Mouse (Mus musculus) left cerebral cortex, adult 2 months (tissue): ENCODE measurements around the gene Gm26992. TPM values are rescaled to one million over a fixed set of nuclear protein-coding genes. Genes with fewer than 3 reads are reported as not detected.

Source experiments
- DNase-seq, 2 experiments: peaks; one replicate each; pipeline ENCODE4 v3.0.0; 2021 to 2022; ENCODE audit warnings: low spot score in 2 of 2, mixed read lengths in 1 of 2; ENCODE audit errors: extremely low spot score in 1 of 2
- H3K27ac ChIP-seq: fragments of 200-600 bp; 2 replicates; pipeline ENCODE4 v1.8.1; 2022
- H3K4me3 ChIP-seq: fragments of 200-600 bp; 2 replicates; pipeline ENCODE4 v1.8.1; 2022
- CTCF ChIP-seq: fragments of 200-600 bp; IDR thresholded peaks from 2 replicates; pipeline ENCODE4 v1.8.1; 2022; ENCODE audit warnings: antibody characterized with exemption, mild to moderate bottlenecking, moderate library complexity
- intact Hi-C: fragments of 180-260 bp; cut with DNase I; formaldehyde crosslinking; loops from one replicate; pipeline ENCODE4 v1.15.1; 2025
- total RNA-seq, 2 experiments: library from RNA; stranded (reverse); gene quantifications; 2 replicates each; pipeline ENCODE4 v1.2.3; 2021

The Gm26992 gene
- total RNA-seq, 2 experiments from 2014 or later: not detected

DNA sequence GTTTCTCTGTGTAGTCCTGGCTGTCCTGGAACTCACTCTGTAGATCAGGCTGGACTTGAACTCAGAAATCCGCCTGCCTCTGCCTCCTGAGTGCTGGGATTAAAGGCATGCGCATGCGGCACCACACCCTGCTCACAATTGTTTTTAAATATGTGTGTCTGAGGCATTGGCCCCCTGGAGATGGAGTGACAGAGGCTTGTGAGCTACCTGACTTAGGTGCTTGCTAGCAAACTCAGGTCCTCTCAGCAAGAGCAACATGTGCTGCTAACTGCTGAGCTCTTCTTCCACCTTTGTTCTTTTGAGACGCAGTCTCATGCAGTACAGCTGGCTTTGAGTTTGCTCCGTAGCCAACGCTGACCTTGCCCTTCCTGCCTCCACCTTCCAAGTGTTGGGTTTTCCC, 31.0 kb downstream of the Gm26992 start:
- no peak overlapping the region for H3K4me3 ChIP-seq
- no peak for DNase-seq
- TF ChIP-seq CTCF: no peak
- intact Hi-C loops: no loop called here
- no peak overlapping the region for H3K27ac ChIP-seq

- TF ChIP-seq CTCF: peak; percentile 40
- intact Hi-C loops: no loop called here
- DNase-seq: no peak
- H3K27ac ChIP-seq: no peak overlapping the region
- no peak overlapping the region for H3K4me3 ChIP-seq
Observed at GRCm38 (mm10) chrX:103460056-103460455, 38.2 kb downstream of the Gm26992 start.

DNA sequence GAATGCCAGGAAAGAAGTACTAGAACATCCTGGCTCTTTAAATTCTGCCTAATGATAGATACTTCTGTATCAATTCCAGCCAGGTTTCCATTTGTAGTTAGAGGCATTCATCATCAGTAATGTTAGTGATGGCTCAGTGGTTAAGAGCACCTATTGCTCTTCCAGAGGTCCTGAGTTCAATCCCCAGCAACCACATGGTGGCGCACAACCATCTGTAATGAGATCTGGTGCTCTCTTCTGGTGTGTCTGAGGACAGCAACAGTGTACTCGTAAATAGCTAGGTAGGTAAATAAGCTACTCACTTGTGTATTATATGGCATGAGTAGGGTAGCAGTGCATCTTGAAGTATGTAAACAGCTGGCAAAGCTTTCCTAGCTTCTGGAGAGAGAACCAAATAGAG, 47.2 kb downstream of the Gm26992 start:
- intact Hi-C loops: no loop called here
- no peak overlapping the region for H3K27ac ChIP-seq
- peak; percentile 11; the same call in 1 of the 2 replicates for TF ChIP-seq CTCF
- no peak for DNase-seq
- H3K4me3 ChIP-seq: no peak overlapping the region

DNA sequence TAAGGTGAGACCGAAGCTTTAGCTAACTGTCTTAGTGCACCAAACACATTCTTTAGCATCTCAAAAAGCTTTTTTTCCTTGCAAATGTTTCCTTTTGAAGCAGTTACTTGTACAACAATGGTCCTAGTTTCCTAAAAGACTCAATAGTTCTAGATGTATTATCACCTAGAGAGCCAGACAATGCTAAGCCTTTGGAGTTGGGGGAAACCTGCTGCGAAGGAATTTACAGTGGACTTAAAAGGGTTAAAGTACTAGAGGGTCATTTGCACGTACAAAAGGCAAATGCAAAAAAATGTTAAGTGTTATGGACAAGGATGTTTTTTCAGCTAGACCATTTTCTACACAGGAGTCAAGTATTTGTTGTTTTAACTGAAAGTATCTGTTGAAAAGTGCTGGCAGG, 50.5 kb downstream of the Gm26992 start:
- TF ChIP-seq CTCF: no peak
- H3K4me3 ChIP-seq: no peak overlapping the region
- intact Hi-C loops: no loop called here
- DNase-seq: no peak
- no peak overlapping the region for H3K27ac ChIP-seq

DNA sequence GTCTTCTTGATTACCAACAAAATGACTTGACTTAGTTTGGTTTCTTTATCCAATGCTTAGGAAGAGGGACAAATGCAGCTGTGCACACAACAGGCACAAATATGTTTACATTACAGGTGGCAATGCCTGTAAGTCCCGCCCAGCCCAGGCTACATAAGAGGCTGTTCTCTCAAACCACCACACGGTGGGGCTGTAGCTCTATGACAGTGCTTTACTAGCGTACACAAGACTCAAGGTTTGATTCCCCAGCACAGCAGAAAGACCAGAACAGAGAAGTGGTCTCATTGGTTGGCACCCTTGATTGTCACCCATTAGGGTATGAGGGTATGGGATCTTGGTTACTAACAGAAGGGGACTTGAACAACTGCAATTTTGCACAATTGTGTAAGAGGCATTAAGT, 55.7 kb downstream of the Gm26992 start:
- peak; percentile 79 for TF ChIP-seq CTCF
- DNase-seq: peak; percentile 41 to 65
- intact Hi-C loops: no loop called here
- H3K27ac ChIP-seq: no peak overlapping the region
- H3K4me3 ChIP-seq: no peak overlapping the region

DNA sequence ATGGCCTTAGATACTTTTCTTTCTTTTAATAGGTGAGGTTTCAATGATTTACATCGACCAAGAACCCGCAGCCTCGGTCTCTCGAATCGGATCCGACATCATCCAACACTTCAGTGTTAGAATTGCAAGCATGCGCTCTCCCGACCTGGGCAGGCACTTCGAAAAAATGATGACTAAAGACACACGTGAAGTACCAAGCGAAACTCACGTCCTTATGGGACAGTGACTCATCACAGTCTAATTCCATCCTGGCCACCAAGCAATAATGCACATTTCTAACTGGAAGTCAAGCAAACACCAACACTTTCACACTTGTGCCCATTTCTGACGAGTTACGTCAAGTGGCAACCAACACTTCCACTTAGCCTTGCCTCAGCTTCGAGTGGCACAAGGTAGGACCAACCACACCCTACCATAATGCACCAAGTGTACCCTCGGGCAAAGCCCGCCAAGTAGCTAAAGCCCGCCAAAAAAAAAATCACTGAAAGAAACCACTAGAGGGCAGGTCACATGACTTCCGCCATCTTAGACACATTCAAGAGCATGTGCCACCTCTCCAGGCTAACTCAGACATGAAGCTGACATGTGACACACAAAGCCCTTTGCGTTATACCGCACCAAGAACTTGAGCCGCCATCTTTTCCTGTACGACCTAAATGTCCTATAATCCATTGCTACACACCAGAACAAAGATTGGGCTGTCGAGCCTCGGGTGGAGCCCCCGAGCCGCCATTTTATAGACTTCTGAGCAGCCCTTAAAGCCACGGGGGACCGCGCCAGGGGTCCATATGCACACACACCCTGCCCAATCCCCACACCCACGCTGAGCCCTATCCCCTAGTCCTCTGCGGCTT, 59.7 kb downstream of the Gm26992 start:
- intact Hi-C loops: loop anchor here (2.0 to 5.0 kb wide), 3 partner anchors 193 to 456 kb away; no protein-coding TSS in a partner anchor
- peak; percentile 45 for TF ChIP-seq CTCF
- Histone ChIP-seq H3K4me3 (peak overlapping the region; percentile 68), H3K27ac (peak overlapping the region; percentile 86)
- DNase-seq: peak in 1 of 2 experiments; percentile 32

DNA sequence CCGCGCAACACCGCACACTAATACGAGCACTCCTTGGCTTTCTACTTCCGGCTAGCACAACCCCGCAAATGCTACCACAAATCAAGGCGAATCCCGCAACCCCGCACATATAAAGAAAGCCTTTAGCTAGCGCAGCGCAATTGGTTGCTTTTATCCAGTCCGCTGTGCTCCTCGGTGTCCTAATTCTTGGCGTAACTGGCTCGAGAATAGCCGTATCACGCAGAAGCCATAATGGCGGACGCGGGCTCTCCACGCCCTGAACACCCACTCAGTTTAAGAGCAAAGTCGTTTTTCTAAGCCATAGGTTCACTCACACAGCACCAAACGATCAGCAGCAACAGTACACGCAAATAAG, 60.3 kb downstream of the Gm26992 start:
- no peak for TF ChIP-seq CTCF
- Histone ChIP-seq H3K27ac (peak overlapping the region; percentile 86), H3K4me3 (peak overlapping the region; percentile 68)
- DNase-seq: peak in 1 of 2 experiments; percentile 25
- intact Hi-C loops: loop anchor here (2.0 to 5.0 kb wide), 3 partner anchors 193 to 455 kb away; no protein-coding TSS in a partner anchor

DNA sequence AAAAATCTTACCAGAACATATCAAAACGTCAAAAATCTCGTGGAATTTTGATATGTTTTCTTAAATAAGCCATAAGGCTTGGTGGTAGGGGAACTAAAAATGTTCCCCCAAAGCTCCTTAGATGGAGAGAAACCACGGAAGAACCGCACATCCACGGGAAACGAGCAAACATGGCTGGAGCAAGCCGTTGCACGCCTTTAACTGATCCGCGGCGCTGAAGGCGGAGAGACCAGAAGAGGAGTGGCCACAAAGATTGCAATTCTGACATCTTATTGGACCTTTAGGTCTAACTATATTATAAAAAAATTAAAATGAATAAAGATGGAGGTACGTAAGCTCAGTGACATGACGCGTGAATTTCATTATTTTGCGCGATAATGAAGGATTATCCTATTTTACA, 61.2 kb downstream of the Gm26992 start:
- peak overlapping the region; percentile 86; the same call in 1 of the 2 replicates for H3K27ac ChIP-seq
- TF ChIP-seq CTCF: no peak
- peak overlapping the region; percentile 68 for H3K4me3 ChIP-seq
- DNase-seq: peak in 1 of 2 experiments; percentile 60
- intact Hi-C loops: loop anchor here (2.0 to 5.0 kb wide), 3 partner anchors 192 to 454 kb away; no protein-coding TSS in a partner anchor

DNA sequence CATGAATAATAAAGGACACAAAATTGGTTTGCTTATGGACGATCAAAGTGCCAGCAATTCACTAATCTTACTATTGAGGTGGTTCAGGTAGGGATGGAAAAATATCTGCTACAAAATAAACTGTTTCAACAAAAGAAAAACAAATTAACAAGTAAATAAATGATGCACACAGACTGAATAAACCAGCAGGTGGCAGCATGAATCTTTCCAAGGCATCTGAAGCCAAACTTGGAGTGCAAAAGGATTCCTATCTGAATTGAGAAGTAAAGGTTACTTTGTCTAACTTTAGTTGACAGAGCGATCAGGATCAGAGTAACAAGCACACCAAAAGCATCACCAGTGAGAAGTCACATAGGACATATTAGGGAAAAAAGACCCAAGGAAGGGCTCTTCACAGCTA, 62.2 kb downstream of the Gm26992 start:
- no peak overlapping the region for H3K27ac ChIP-seq
- DNase-seq: peak; percentile 27 to 51
- peak; percentile 88 for TF ChIP-seq CTCF
- peak overlapping the region; percentile 68 for H3K4me3 ChIP-seq
- intact Hi-C loops: loop anchor here (1.0 to 5.0 kb wide), 3 partner anchors 140 to 453 kb away; no protein-coding TSS in a partner anchor

GRCm38 (mm10) chrX:103490853-103491252, 69.0 kb downstream of the Gm26992 start:
- H3K4me3 ChIP-seq: no peak overlapping the region
- DNase-seq: no peak
- H3K27ac ChIP-seq: no peak overlapping the region
- intact Hi-C loops: no loop called here
- no peak for TF ChIP-seq CTCF

DNA sequence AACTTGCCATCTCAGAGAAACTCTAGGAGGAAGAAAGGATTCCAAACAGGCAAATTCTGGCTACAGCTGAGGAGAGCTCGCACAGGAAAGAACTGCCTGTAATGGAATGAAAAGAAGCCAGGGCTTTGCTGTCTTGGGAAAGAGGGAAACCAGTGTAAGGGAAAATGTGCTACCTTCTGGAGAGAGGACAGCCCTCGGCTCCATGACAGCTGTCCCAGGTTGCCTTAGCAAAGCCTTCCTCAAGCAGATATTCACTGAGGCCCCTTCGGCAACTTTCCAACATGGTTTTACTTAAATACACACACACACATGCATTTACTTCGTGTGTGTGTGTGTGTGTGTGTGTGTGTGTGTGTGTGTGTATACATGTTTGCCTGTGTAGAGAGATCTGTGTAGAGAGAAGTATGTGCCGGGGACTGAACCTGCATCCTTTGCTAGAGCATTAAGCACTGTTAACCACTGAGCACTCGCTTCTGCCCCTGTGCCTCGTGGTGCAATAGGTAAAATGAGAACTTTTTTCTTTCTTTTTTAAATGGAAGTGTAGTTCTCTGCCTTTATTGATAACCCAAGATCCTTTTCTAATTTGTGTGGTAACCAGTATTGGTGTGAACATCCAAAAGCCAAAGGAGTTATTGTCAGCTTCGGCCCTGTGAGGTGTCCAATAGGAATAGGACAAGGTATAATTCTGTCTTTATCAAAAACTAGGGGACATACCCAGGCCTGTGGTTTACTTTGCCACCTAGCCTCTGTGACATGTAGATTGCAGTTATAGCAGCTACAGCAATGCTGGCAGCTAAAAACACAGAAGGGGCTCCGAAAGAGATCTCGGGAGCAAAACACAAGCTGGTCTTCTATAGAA, 70.8 kb downstream of the Gm26992 start:
- intact Hi-C loops: loop anchor here (1.0 to 2.0 kb wide), 3 partner anchors 38 to 124 kb away; no protein-coding TSS in a partner anchor
- TF ChIP-seq CTCF: no peak
- DNase-seq: no peak
- peak overlapping the region; percentile 75 for H3K4me3 ChIP-seq
- peak overlapping the region; percentile 89 for H3K27ac ChIP-seq
